Mouse (Mus musculus): ENCODE measurements at regions not wholly inside any gene's neighbourhood (a gene's known extent, or its start where the extent isn't known, plus 50 kb on each side); places are given as distances from the start of the nearest gene placed in this dataset.

GRCm38 (mm10) chr17:81150730-81151129 lies 85.8 kb upstream of the Thumpd2 start:
- TF ChIP-seq POLR2A (IDR thresholded peaks at IDR 0.05; ENCODE audit: borderline replicate concordance, insufficient read depth, low read length) (no peak), CTCF (IDR thresholded peaks at IDR 0.05; ENCODE audit: borderline replicate concordance, insufficient read depth, low read depth, low read length) (no peak)

Measured in cerebellum, adult 2 months (tissue).